Mouse (Mus musculus) urinary bladder, postnatal 25 days (tissue): ENCODE results near the gene Zfp385b.
"Not testable (repeated sequence)": the region's sequence is repeated elsewhere in the genome, so short reads cannot be mapped to it uniquely, and the experiment has no call there.

Source experiments
- DNase-seq: peaks from one replicate; pipeline ENCODE4 v3.0.0; 2022; ENCODE audit warnings: low spot score

Zfp385b gene

GRCm38 (mm10) chr2:77456602-77457001 is 362.8 kb downstream of the Zfp385b start:
- peak; percentile 64 for DNase-seq

DNA sequence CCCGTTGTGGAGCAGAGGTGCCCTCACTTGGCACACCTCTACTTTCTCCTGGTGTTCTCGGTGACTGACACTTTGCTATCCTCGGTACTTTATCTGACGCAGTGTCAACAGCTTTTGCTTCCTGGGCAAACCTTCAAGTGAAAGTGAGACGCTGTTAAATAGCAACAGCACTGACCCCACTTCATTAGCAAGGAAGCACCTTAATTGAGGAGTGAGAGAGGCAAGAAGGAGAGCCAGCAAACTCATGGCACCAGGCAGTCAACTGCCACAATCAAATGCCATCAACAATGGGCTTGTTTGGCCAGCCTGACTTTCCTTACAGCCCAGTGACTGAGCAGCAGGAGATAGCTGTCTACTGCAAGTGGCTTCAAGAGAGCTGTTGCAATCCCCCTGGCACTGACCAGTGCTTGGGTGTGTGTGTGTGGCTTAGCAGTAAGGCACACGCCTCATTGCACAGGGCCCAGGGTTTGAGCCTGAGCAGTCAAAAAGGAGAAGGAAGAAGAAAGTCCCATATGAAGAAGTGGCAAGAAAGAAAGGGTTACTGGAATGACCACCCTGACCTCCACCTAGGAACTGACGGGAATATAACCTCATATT is 365.0 kb downstream of the Zfp385b start:
- no peak for DNase-seq

DNA sequence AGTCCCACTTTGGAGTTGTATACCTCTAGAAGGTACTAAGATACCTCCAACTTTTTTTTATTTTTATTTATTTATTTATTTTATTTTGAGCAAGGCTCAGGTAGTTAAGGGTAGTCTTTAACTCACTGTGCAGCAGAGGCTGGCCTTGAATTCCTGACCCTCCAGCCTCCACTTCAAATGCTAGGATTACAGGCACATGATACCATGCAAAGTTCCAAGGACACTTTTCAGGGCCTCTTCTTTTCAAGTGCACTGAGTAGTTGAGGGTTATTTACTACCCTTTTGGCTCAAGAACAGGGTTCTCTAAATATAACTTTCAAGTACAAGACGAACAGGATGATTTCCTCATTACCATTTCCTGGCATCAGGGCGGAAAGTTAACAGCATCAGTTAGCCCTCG is 365.7 kb downstream of the Zfp385b start:
- no peak for DNase-seq

- DNase-seq: not testable (repeated sequence)
Observed at GRCm38 (mm10) chr2:77450017-77450416, 369.4 kb downstream of the Zfp385b start.

- no peak for DNase-seq
Observed at GRCm38 (mm10) chr2:77448951-77449480, 370.4 kb downstream of the Zfp385b start.

DNA sequence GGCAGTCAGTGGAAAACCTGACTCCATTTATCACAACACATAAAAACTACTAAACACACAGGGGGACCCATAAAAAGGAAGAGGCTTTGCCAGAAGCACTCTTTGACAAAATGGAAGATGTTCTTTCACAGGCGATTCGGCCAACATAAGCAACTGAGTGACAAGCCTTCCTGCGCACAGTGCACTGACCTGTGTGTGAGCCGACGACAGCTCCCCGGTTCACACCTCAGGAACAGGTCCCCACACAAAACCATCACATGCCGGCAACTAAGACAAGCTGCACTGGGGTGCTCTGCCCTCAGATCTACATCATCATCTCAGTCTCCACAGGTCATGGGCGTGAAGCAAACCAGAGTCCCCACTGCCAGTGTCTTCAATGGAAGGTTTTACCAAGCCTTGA is 375.2 kb downstream of the Zfp385b start:
- DNase-seq: no peak

DNA sequence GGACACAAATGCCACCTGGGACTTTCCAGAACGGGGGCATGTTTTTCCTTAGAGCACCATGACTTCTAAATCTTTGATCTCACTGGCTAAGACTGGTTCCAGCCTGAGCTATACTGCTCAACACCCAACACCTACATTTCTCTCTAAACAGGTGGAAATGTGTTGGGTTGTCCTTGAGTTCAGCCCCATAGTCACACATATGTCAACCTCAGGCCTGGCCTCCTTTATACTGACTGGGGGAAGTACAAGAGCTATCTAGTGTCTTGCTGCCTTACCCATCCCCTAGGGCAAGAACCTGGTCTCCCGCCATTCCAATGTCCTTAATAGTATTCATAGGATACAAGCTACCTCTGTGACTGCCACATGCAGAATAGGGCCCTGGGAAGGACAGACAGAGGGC is 378.8 kb downstream of the Zfp385b start:
- no peak for DNase-seq

GRCm38 (mm10) chr2:77436241-77436759 is 383.1 kb downstream of the Zfp385b start:
- no peak for DNase-seq

DNA sequence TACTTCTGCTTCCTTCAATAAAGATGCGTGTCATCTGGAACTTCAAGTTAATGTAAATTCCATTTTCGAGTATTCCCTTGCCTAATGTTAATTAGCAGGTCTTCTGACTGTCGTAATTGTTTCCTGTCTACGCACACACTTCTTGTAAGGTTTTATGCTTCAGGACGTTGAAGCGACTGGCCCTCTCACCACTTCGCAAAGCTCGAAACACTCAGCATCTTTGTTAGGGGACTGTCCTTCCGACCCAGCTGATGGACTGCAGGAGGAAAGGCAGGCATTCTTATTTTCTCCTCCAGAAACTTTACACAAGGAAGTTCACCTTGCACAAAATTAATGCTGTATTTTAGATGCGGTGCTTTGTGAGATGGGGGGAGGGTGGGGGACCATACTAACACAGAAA is 400.0 kb downstream of the Zfp385b start:
- DNase-seq: no peak

- DNase-seq: no peak
Observed at GRCm38 (mm10) chr2:77418078-77418477, 401.4 kb downstream of the Zfp385b start.

- no peak for DNase-seq
Observed at GRCm38 (mm10) chr2:77412171-77412570, 407.3 kb downstream of the Zfp385b start.

DNA sequence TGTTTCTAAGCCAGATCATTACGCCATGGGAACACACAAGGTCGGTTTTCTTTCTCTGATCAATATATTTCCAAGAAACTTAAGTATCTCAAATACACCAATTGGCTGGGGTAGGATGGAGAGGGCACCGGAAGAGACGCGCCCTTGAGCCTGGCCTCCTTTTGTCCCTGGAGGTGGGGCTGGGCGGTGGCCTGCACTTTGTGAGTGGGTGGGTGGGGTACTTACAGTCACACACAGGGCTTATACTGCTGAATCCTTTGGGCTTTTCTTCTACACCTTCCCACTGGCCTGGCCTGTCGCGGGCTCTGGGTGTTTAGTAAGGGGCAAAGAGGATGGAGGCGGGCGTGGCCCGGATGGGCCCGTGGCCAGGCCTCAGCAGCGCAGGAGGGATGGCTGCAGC is 407.8 kb downstream of the Zfp385b start:
- no peak for DNase-seq

DNA sequence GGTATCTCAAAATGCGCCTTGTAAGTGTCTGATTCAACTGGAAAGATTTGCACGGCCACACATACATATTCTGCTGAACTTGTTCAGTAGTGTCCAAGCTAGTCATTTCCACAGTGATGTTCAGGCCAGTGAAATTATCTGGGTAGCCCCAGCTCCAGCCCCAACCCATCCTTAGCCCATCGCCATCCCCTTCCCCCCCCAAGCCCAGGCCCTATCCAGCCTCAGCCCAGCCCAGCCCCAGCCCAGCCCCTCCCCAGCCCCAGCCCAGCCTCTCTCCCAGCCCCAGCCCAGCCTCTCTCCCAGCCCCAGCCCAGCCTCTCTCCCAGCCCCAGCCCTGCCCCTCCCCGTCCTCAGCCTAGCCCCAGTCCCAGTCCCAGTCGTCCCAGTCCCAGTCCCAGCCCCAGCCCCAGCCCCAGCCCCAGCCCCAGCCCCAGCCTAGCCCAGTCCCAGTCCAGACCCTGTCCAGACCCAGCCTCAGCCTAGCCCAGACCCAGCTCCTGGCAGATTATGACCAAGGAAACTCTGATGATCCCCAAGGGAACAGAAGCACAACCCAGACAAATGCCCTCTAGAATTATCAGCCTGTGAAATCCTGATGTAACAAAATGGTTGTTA is 409.8 kb downstream of the Zfp385b start:
- DNase-seq: no peak

DNA sequence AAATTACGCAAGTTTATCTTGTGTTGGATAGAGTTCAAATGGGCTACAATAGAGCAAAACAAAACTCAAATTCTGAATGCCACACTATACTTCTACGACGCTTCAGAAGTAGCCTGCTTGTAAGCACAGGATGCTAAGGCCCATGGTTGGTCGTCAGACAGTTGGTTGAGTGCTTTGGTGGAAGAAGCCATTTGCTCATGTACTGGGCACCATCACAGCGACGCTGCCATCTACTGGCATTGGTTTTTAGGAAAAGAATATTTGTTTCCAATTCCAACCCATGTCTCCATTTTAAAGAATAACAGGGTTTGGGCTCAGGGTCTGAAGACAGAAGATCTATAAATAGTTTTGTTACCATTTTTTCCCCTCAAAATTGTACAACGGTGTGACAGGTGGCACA is 410.5 kb downstream of the Zfp385b start:
- DNase-seq: no peak

GRCm38 (mm10) chr2:77402329-77402728 is 417.1 kb downstream of the Zfp385b start:
- no peak for DNase-seq

GRCm38 (mm10) chr2:77401438-77402235 is 417.8 kb downstream of the Zfp385b start:
- no peak for DNase-seq

DNA sequence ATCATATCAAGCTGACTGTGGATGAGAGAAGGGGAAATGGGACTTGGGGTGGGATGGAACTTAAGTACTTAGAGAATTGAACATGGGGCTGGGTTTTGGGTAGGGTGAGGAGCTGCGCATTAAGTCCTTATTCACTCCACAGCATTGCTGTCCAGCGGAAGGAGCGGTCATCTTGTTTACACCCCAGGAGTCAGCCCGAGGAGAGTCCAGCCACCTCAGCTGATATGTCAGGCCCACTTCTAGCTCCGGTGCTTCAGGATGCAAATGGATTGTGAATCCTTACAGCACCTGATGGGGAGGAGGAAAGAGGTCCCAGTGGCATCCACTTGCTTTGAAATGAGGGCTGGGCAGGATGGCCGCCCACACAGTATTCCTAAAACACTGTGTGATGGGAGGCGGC is 425.6 kb downstream of the Zfp385b start:
- DNase-seq: no peak

GRCm38 (mm10) chr2:77388186-77388585 is 431.3 kb downstream of the Zfp385b start:
- DNase-seq: no peak

GRCm38 (mm10) chr2:77386515-77386914 is 432.9 kb downstream of the Zfp385b start:
- peak; percentile 62 for DNase-seq

- DNase-seq: no peak
Observed at GRCm38 (mm10) chr2:77382766-77383165, 436.7 kb downstream of the Zfp385b start.

GRCm38 (mm10) chr2:77379907-77380306 is 439.5 kb downstream of the Zfp385b start:
- no peak for DNase-seq

DNA sequence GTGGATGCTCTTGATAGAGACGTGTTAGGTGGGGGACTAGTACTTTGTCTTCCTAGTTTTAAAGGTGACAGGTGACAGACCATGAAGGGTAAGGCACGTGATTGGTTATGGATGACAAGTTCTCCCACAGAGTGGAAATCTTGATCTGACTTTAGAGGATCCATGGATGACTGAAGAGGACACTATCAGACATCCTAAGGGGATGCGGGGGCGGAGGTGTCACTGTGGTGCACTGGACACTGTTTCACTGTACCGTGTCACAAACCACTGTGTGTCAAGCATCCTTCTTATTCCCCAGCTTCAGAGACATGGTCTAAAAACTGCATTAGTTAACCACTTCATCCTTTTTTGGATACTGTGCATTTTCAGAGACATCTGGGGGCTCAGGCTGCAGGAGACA is 440.1 kb downstream of the Zfp385b start:
- DNase-seq: no peak

DNA sequence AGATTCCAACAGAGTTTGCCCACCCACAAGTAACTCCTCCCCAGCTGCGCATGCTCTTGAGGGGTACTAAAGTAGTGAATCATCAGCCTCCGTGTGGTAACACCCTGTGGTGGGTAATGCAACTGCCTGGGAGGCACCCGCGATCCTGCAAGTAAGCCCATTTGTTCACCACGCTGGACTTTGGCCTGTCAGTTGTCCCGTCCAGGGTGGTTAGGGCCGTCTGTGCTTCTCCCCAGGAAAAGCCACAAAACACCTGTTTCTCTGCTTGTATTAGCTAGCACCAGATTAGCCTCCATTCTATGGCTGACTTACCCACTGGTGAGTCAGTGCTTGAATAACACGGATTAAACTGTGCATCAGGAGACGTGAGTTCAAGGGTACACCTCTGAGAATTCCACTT is 442.6 kb downstream of the Zfp385b start:
- no peak for DNase-seq
